9 mouse cellular contexts compared by ENCODE assay signal in genomic region chr11:79306510-79306909, GRCm38 (mm10). TPM values are rescaled to one million over a fixed set of nuclear protein-coding genes. Genes with fewer than 3 reads are reported as not detected.
DNase-seq lines count a peak whose midpoint lies in the region; ATAC-seq and TF ChIP-seq lines count a peak whose summit lies in the region.
"Had no signal": no experiment of that assay in that cellular context is flagged by ENCODE, and none has a peak within 500 bp of the region (broad histone marks: within the 10 kb centered on the region; RNA-seq: fewer than 3 reads in every experiment).

No protein-coding gene starts in this region.

- no peaks in the 10 kb centered on the region for H3K9me3 ChIP-seq in forebrain, embryonic 16.5 days (ENCODE audit: control insufficient read depth, low read length)
- H3K9me3 ChIP-seq in hindbrain, postnatal 0 days (ENCODE audit: low read length), result no peaks in the 10 kb centered on the region

- H3K4me1 ChIP-seq in forebrain, embryonic 16.5 days (replicated peaks; ENCODE audit: control insufficient read depth, insufficient read depth, low read length), result peaks cover 11% of the 10 kb centered on the region
- H3K4me1 ChIP-seq in hindbrain, postnatal 0 days (ENCODE audit: insufficient read depth, low read length), result no peaks in the 10 kb centered on the region

- no peak overlapping the region for H3K9ac ChIP-seq in forebrain, embryonic 16.5 days (replicated peaks; ENCODE audit: low read depth, low read length)
- no peak overlapping the region for H3K9ac ChIP-seq in hindbrain, postnatal 0 days (replicated peaks; ENCODE audit: low read length)

- H3K4me2 ChIP-seq in forebrain, embryonic 16.5 days (ENCODE audit: low read length), result no peak overlapping the region
- no peak overlapping the region for H3K4me2 ChIP-seq in hindbrain, postnatal 0 days (ENCODE audit: low read depth, low read length)

- ATAC-seq in forebrain, embryonic 16.5 days, result 0 out of 2 replicates have a peak, but pooled peaks have one; percentile 18
- no peak for ATAC-seq in hindbrain, postnatal 0 days

- TF ChIP-seq CTCF in hindbrain, postnatal 0 days (IDR thresholded peaks at IDR 0.05; ENCODE audit: low read depth), result no peak

- H3K27me3 ChIP-seq in forebrain, embryonic 16.5 days (replicated peaks; ENCODE audit: control insufficient read depth, insufficient read depth, low read length), result 0 out of 2 replicates have a peak, but pooled peaks cover 2% of the 10 kb centered on the region
- H3K27me3 ChIP-seq in hindbrain, postnatal 0 days (ENCODE audit: insufficient read depth, low read length), result no peaks in the 10 kb centered on the region

- H3K4me3 ChIP-seq in forebrain, embryonic 16.5 days (replicated peaks; ENCODE audit: low read length), result no peak overlapping the region
- H3K4me3 ChIP-seq in hindbrain, postnatal 0 days (ENCODE audit: low read length), result no peak overlapping the region

- H3K27ac ChIP-seq in forebrain, embryonic 16.5 days (ENCODE audit: low read length), result peak overlapping the region; percentile 31; the same call in 1 of the 2 replicates
- peak overlapping the region; percentile 65 for H3K27ac ChIP-seq in hindbrain, postnatal 0 days

- 13% methylated on average over 7 of the region's 7 CpGs for WGBS in forebrain, embryonic 16.5 days
- WGBS in hindbrain, postnatal 0 days, result 29% methylated on average over 7 of the region's 7 CpGs

- no peaks in the 10 kb centered on the region for H3K36me3 ChIP-seq in forebrain, embryonic 16.5 days (ENCODE audit: control insufficient read depth, insufficient read depth)
- H3K36me3 ChIP-seq in hindbrain, postnatal 0 days (ENCODE audit: insufficient read depth, low read length), result no peaks in the 10 kb centered on the region

- DNase-seq in ES-CJ7 (ENCODE audit: low read depth, low spot score), result peak; percentile 52
- DNase-seq in adrenal gland, adult 2 months, result peak; percentile 75
- DNase-seq in hindbrain, postnatal 0 days (ENCODE audit: low spot score), result no peak
- peak; percentile 34 for DNase-seq in mesoderm, embryonic 11.5 days (ENCODE audit: low read depth, low spot score)
- DNase-seq in frontal cortex, postnatal 10 days (ENCODE audit: low spot score in 2 of 2), result no peak
- no peak for DNase-seq in right cerebral cortex, postnatal 36 days (ENCODE audit: low spot score in 2 of 2)
- DNase-seq in c-Kit-positive CD71-positive TER-119-positive erythroid progenitor cells, embryonic 14.5 days (ENCODE audit: low spot score), result no peak

RNA-seq across cellular contexts. Expression of gene Gm9964, which starts 9.8 kb away (rescaled TPM):
- total RNA-seq in adrenal gland, adult 2 months (2021), result not detected
- polyA plus RNA-seq in adrenal gland, adult 2 months (2012; rRNA removed), result not detected in 2 replicates
- polyA plus RNA-seq in forebrain, embryonic 16.5 days (2015; fragmentation: Nextera tagmentation; extraction: Ambion mirVana), result not detected in 2 replicates
- total RNA-seq in hindbrain, postnatal 0 days (2014; rRNA removed), result not detected in 2 replicates
- not detected in 2 replicates for polyA plus RNA-seq in hindbrain, postnatal 0 days (2015; fragmentation: Nextera tagmentation; extraction: Ambion mirVana)
- total RNA-seq: gastrocnemius, postnatal 36 days had no signal

RNA-seq across cellular contexts. Expression of gene Nf1, which starts 33.0 kb away (rescaled TPM):
- total RNA-seq in adrenal gland, adult 2 months (2021), result 10 to 100 TPM; 49.2 to 62.9 TPM
- polyA plus RNA-seq in adrenal gland, adult 2 months (2012; rRNA removed), result 9.7 and 12.9 TPM in 2 replicates
- 6.2 and 6.4 TPM in 2 replicates for polyA plus RNA-seq in forebrain, embryonic 16.5 days (2015; fragmentation: Nextera tagmentation; extraction: Ambion mirVana)
- total RNA-seq in hindbrain, postnatal 0 days (2014; rRNA removed), result 68.4 and 73.6 TPM in 2 replicates
- 7.3 and 8.7 TPM in 2 replicates for polyA plus RNA-seq in hindbrain, postnatal 0 days (2015; fragmentation: Nextera tagmentation; extraction: Ambion mirVana)

RNA-seq across cellular contexts. Expression of gene Wsb1, which starts 52.0 kb away (rescaled TPM):
- total RNA-seq in adrenal gland, adult 2 months (2021), result 10 to 100 TPM; 29.4 to 37.0 TPM
- polyA plus RNA-seq in adrenal gland, adult 2 months (2012; rRNA removed), result 59.1 and 61.2 TPM in 2 replicates
- 505 and 535 TPM in 2 replicates for polyA plus RNA-seq in forebrain, embryonic 16.5 days (2015; fragmentation: Nextera tagmentation; extraction: Ambion mirVana)
- 202 and 216 TPM in 2 replicates for total RNA-seq in hindbrain, postnatal 0 days (2014; rRNA removed)
- 202 and 245 TPM in 2 replicates for polyA plus RNA-seq in hindbrain, postnatal 0 days (2015; fragmentation: Nextera tagmentation; extraction: Ambion mirVana)

Comparison
In these comparisons a context has a peak if more than half of its experiments do, and no peak if none do; other contexts are left out.
1. DNase-seq: peak in ES-CJ7 (single experiment), adrenal gland, adult 2 months (single experiment) and mesoderm, embryonic 11.5 days (single experiment); none in hindbrain, postnatal 0 days (single experiment), frontal cortex, postnatal 10 days (0 of 2), right cerebral cortex, postnatal 36 days (0 of 2) and c-Kit-positive CD71-positive TER-119-positive erythroid progenitor cells, embryonic 14.5 days (single experiment).